Mouse (Mus musculus): ENCODE data around the gene G430095P16Rik.

Gene G430095P16Rik

GRCm38 (mm10) chr8:84722850-84723570 is at the start of gene G430095P16Rik:
TSS of gene G430095P16Rik (plus strand) at chr8:84723007.
- DNase-seq, result peak; percentile 75

- DNase-seq, result no peak
Observed at GRCm38 (mm10) chr8:84677305-84677704, 45.5 kb upstream of the G430095P16Rik start.

GRCm38 (mm10) chr8:84681476-84681875 is 41.3 kb upstream of the G430095P16Rik start:
- no peak for DNase-seq

- DNase-seq, result no peak
Observed at GRCm38 (mm10) chr8:84682257-84682656, 40.5 kb upstream of the G430095P16Rik start.

GRCm38 (mm10) chr8:84684537-84684936 is 38.3 kb upstream of the G430095P16Rik start:
- no peak for DNase-seq

- no peak for DNase-seq
Observed at GRCm38 (mm10) chr8:84686191-84687002, 36.4 kb upstream of the G430095P16Rik start, which contains the start of gene Trmt1. TSS of gene Trmt1 (plus strand) at chr8:84686307.

GRCm38 (mm10) chr8:84687003-84687704 is 35.7 kb upstream of the G430095P16Rik start:
- DNase-seq, result no peak

GRCm38 (mm10) chr8:84687705-84688100 is 35.1 kb upstream of the G430095P16Rik start, which contains the start of gene Nacc1:
TSS of gene Nacc1 (minus strand) at chr8:84687862.
- DNase-seq, result peak; percentile 91

GRCm38 (mm10) chr8:84689091-84689915 is 33.5 kb upstream of the G430095P16Rik start:
- peak; percentile 95 for DNase-seq

GRCm38 (mm10) chr8:84693332-84693731 is 29.5 kb upstream of the G430095P16Rik start:
- DNase-seq, result no peak

- DNase-seq, result no peak
Observed at GRCm38 (mm10) chr8:84695140-84695539, 27.7 kb upstream of the G430095P16Rik start.

- no peak for DNase-seq
Observed at GRCm38 (mm10) chr8:84697166-84698130, 25.4 kb upstream of the G430095P16Rik start.

GRCm38 (mm10) chr8:84698288-84698687 is 24.5 kb upstream of the G430095P16Rik start:
- no peak for DNase-seq

GRCm38 (mm10) chr8:84698929-84699401 is 23.8 kb upstream of the G430095P16Rik start:
- DNase-seq, result no peak

GRCm38 (mm10) chr8:84699861-84700322 is 22.9 kb upstream of the G430095P16Rik start:
- peak; percentile 56 for DNase-seq

GRCm38 (mm10) chr8:84700526-84700925 is 22.3 kb upstream of the G430095P16Rik start:
- no peak for DNase-seq

- DNase-seq, result no peak
Observed at GRCm38 (mm10) chr8:84700941-84701911, 21.6 kb upstream of the G430095P16Rik start, which contains the start of gene Lyl1. TSS of gene Lyl1 (plus strand) at chr8:84701457.

- no peak for DNase-seq
Observed at GRCm38 (mm10) chr8:84702561-84702960, 20.2 kb upstream of the G430095P16Rik start.

- DNase-seq, result no peak
Observed at GRCm38 (mm10) chr8:84702963-84703465, 19.8 kb upstream of the G430095P16Rik start.
